Comparison of ENCODE assay signal across 25 mouse cellular contexts in the genomic region with DNA sequence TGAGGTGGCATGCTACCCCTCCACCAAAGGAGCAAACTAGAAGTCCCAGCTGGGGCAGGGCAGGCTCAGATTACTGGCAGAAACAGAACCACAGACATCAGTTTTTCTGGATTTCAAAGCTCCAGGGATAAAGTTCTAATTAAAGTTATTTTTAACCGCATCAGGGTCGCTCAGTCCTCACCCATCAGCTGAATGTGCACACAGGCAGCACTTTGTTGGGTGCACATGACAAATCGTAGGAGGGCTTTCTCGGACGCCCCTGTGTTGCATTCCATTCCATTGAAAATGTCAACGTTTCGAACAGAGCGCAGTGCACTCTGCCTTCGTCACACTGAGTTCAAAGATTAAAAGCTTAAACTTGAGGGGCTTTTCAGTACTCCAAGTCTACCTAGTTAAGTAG.
DNase-seq lines count a peak whose midpoint lies in the region; ATAC-seq and TF ChIP-seq lines count a peak whose summit lies in the region.
"Had no signal": no experiment of that assay in that cellular context is flagged by ENCODE, and none has a peak within 500 bp of the region (broad histone marks: within the 10 kb centered on the region; RNA-seq: fewer than 3 reads in every experiment).

No protein-coding gene starts in this region.

- H3K9ac ChIP-seq in heart, embryonic 11.5 days (ENCODE audit: low read depth, low read length): no peak overlapping the region
- no peak overlapping the region for H3K9ac ChIP-seq in heart, postnatal 0 days (replicated peaks; ENCODE audit: low read depth, low read length)
- no peak overlapping the region for H3K9ac ChIP-seq in embryonic facial prominence, embryonic 14.5 days (ENCODE audit: low read depth, low read length)
- H3K9ac ChIP-seq: liver, embryonic 15.5 days; lung, embryonic 15.5 days; neural tube, embryonic 12.5 days had no signal

- no peak for DNase-seq in heart, postnatal 36 days
- no peak for DNase-seq in heart, postnatal 0 days (ENCODE audit: low spot score)
- DNase-seq in heart, adult 18-20 months: no peak
- DNase-seq in embryonic facial prominence, embryonic 10.5 days (ENCODE audit: low spot score): peak; percentile 18
- no peak for DNase-seq in embryonic facial prominence, embryonic 14.5 days (ENCODE audit: low spot score)
- no peak for DNase-seq in kidney, postnatal 36 days
- DNase-seq: adrenal gland, adult 2 months; cerebellum, adult 11-12 months; cerebellum, postnatal 10 days; gastrocnemius, adult 2 months; kidney, postnatal 4 days; liver; lung, postnatal 36 days; midbrain, embryonic 14.5 days; right cerebral cortex, postnatal 4 days; thymus, postnatal 14 days had no signal

- H3K27ac ChIP-seq in heart, embryonic 11.5 days (ENCODE audit: low read depth, low read length): peak overlapping the region; percentile 17; the same call in 1 of the 2 replicates
- peak overlapping the region; percentile 30; the same call in 1 of the 2 replicates for H3K27ac ChIP-seq in heart, postnatal 0 days (ENCODE audit: low read depth)
- no peak overlapping the region; the same call in 1 of the 2 replicates for H3K27ac ChIP-seq in embryonic facial prominence, embryonic 10.5 days (replicated peaks)
- no peak overlapping the region for H3K27ac ChIP-seq in embryonic facial prominence, embryonic 14.5 days (replicated peaks; ENCODE audit: low read depth, low read length)
- H3K27ac ChIP-seq: gastrocnemius, adult 2 months; hindbrain, embryonic 10.5 days; left cerebral cortex, adult 2 months; liver, embryonic 15.5 days; lung, embryonic 15.5 days; neural tube, embryonic 12.5 days had no signal

- H3K27me3 ChIP-seq in heart, embryonic 11.5 days (ENCODE audit: control insufficient read depth, insufficient read depth, low read length): no peaks in the 10 kb centered on the region
- no peaks in the 10 kb centered on the region for H3K27me3 ChIP-seq in heart, postnatal 0 days (ENCODE audit: control insufficient read depth, insufficient read depth, low read length)
- no peaks in the 10 kb centered on the region for H3K27me3 ChIP-seq in embryonic facial prominence, embryonic 10.5 days (replicated peaks; ENCODE audit: low read depth, poor library complexity, severe bottlenecking)
- H3K27me3 ChIP-seq in embryonic facial prominence, embryonic 14.5 days (replicated peaks; ENCODE audit: control insufficient read depth, insufficient read depth, low read length): no peaks in the 10 kb centered on the region
- H3K27me3 ChIP-seq: liver, embryonic 15.5 days; lung, embryonic 15.5 days; megakaryocyte, embryonic 14.5 days; neural tube, embryonic 12.5 days had no signal

- ATAC-seq in heart, embryonic 11.5 days (replicated peaks; ENCODE audit: insufficient number of reproducible peaks, low FRiP score, low TSS enrichment): no peak
- ATAC-seq in heart, postnatal 0 days (ENCODE audit: insufficient read depth, low read depth): no peak
- peak; percentile 53; the same call in 1 of the 2 replicates for ATAC-seq in embryonic facial prominence, embryonic 14.5 days (ENCODE audit: low read depth)
- ATAC-seq: intestine, postnatal 0 days had no signal

- TF ChIP-seq CTCF in heart, postnatal 0 days (IDR thresholded peaks at IDR 0.05; ENCODE audit: low read depth): no peak

- no peak overlapping the region for H3K4me3 ChIP-seq in heart, embryonic 11.5 days (ENCODE audit: low read depth, low read length)
- no peak overlapping the region for H3K4me3 ChIP-seq in heart, postnatal 0 days (ENCODE audit: low read depth, low read length)
- no peak overlapping the region for H3K4me3 ChIP-seq in embryonic facial prominence, embryonic 10.5 days
- H3K4me3 ChIP-seq in embryonic facial prominence, embryonic 14.5 days (ENCODE audit: low read depth, low read length): no peak overlapping the region
- H3K4me3 ChIP-seq: erythroblast, embryonic 14.5 days; gastrocnemius, adult 2 months; hindbrain, embryonic 10.5 days; left cerebral cortex, adult 2 months; liver, embryonic 15.5 days; lung, embryonic 15.5 days; megakaryocyte, embryonic 14.5 days; neural tube, embryonic 12.5 days had no signal

- no peaks in the 10 kb centered on the region for H3K4me1 ChIP-seq in heart, embryonic 11.5 days (ENCODE audit: control insufficient read depth, insufficient read depth, low read length)
- H3K4me1 ChIP-seq in heart, postnatal 0 days (ENCODE audit: control insufficient read depth, insufficient read depth): peaks cover 21% of the 10 kb centered on the region
- peaks cover 7% of the 10 kb centered on the region for H3K4me1 ChIP-seq in embryonic facial prominence, embryonic 10.5 days
- H3K4me1 ChIP-seq in embryonic facial prominence, embryonic 14.5 days (ENCODE audit: control insufficient read depth, insufficient read depth, low read length): peaks cover 8% of the 10 kb centered on the region
- H3K4me1 ChIP-seq: liver, embryonic 15.5 days; megakaryocyte, embryonic 14.5 days; neural tube, embryonic 12.5 days had no signal

- no peaks in the 10 kb centered on the region for H3K36me3 ChIP-seq in heart, embryonic 11.5 days (ENCODE audit: control insufficient read depth, insufficient read depth, low read length)
- H3K36me3 ChIP-seq in heart, postnatal 0 days (replicated peaks; ENCODE audit: control insufficient read depth, insufficient read depth, low read length): no peaks in the 10 kb centered on the region
- H3K36me3 ChIP-seq in embryonic facial prominence, embryonic 10.5 days (replicated peaks): no peaks in the 10 kb centered on the region
- no peaks in the 10 kb centered on the region for H3K36me3 ChIP-seq in embryonic facial prominence, embryonic 14.5 days (ENCODE audit: control insufficient read depth, insufficient read depth, low read length)
- H3K36me3 ChIP-seq: hindbrain, embryonic 10.5 days; liver, embryonic 15.5 days; lung, embryonic 15.5 days; neural tube, embryonic 12.5 days had no signal

- intact Hi-C loops in heart, postnatal 36 days (cut with DNase I): no loop called here

- H3K4me2 ChIP-seq in heart, embryonic 11.5 days: peak overlapping the region; percentile 3; the same call in 1 of the 2 replicates
- H3K4me2 ChIP-seq in heart, postnatal 0 days (ENCODE audit: low read depth, low read length): no peak overlapping the region
- H3K4me2 ChIP-seq in embryonic facial prominence, embryonic 14.5 days (ENCODE audit: low read depth, low read length): no peak overlapping the region
- H3K4me2 ChIP-seq: liver, embryonic 15.5 days; lung, embryonic 15.5 days; neural tube, embryonic 12.5 days had no signal

- H3K9me3 ChIP-seq in heart, embryonic 11.5 days (replicated peaks; ENCODE audit: control insufficient read depth, low read length): no peaks in the 10 kb centered on the region
- no peaks in the 10 kb centered on the region for H3K9me3 ChIP-seq in heart, postnatal 0 days (replicated peaks; ENCODE audit: control insufficient read depth, low read length)
- H3K9me3 ChIP-seq in embryonic facial prominence, embryonic 10.5 days: no peaks in the 10 kb centered on the region
- no peaks in the 10 kb centered on the region for H3K9me3 ChIP-seq in embryonic facial prominence, embryonic 14.5 days (ENCODE audit: control insufficient read depth, low read length)
- H3K9me3 ChIP-seq: hindbrain, embryonic 10.5 days; liver, embryonic 15.5 days; lung, embryonic 15.5 days; megakaryocyte, embryonic 14.5 days; neural tube, embryonic 12.5 days had no signal

- no peak for TF ChIP-seq EP300 in heart, postnatal 0 days (IDR thresholded peaks at IDR 0.05; ENCODE audit: low read depth)

- 35% methylated on average over 9 of the region's 9 CpGs for WGBS in heart, embryonic 11.5 days (ENCODE audit: insufficient replicate concordance)
- WGBS in heart, postnatal 0 days: 37% methylated on average over 9 of the region's 9 CpGs
- 57% methylated on average over 9 of the region's 9 CpGs for WGBS in embryonic facial prominence, embryonic 10.5 days
- 48% methylated on average over 9 of the region's 9 CpGs for WGBS in embryonic facial prominence, embryonic 14.5 days

Comparison
In these comparisons a context has a peak if more than half of its experiments do, and no peak if none do; other contexts are left out.
1. H3K27ac ChIP-seq: peak in heart, embryonic 11.5 days (single experiment) and heart, postnatal 0 days (single experiment); none in embryonic facial prominence, embryonic 10.5 days (single experiment) and embryonic facial prominence, embryonic 14.5 days (single experiment).